Mouse (Mus musculus): ENCODE results near the gene Bicd2. TPM values are rescaled to one million over a fixed set of nuclear protein-coding genes. Genes with fewer than 3 reads are reported as not detected.
A peak's percentile ranks its signal among the peaks of the same experiment; 100 is the strongest.

The Bicd2 gene
- polyA plus RNA-seq, 1 experiment from 2014 or later: 59.8 TPM

DNA sequence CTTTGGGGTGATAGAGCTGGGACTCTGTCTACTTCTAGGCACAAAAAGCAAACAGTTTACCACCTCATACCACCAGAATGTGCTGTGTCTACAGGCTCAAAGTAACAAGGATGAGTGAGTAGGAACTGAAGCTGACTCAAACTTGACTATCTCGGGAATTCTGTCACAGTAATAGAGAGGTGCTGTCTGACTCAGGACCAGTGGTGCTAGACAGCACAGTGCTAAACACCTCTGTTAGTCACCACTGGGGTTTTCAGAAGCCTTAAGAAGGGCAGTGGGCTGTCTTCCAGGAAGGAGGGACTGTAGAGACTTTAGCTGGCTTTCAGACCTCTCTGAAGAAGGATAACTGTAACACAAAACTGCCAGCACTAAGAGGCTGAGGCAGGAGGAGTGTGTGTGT is 55.4 kb downstream of the Bicd2 start:
- Histone ChIP-seq H3K27ac (ENCODE audit: low read length) (no peak overlapping the region), H3K9me3 (replicated peaks; ENCODE audit: control insufficient read depth, low read length) (no peaks in the 10 kb centered on the region), H3K27me3 (ENCODE audit: control insufficient read depth, insufficient read depth, low read length) (no peaks in the 10 kb centered on the region), H3K4me1 (ENCODE audit: control insufficient read depth, insufficient read depth, low read length) (peaks cover 4% of the 10 kb centered on the region), H3K4me2 (ENCODE audit: low read depth, low read length) (no peak overlapping the region), H3K36me3 (ENCODE audit: control insufficient read depth, insufficient read depth) (no peaks in the 10 kb centered on the region), H3K4me3 (ENCODE audit: low read length) (no peak overlapping the region), H3K9ac (ENCODE audit: low read length) (no peak overlapping the region)
- no peak for ATAC-seq (replicated peaks; ENCODE audit: extremely low read depth, insufficient read depth, low FRiP score)
- WGBS: 45% methylated on average over 1 of the region's 1 CpGs

DNA sequence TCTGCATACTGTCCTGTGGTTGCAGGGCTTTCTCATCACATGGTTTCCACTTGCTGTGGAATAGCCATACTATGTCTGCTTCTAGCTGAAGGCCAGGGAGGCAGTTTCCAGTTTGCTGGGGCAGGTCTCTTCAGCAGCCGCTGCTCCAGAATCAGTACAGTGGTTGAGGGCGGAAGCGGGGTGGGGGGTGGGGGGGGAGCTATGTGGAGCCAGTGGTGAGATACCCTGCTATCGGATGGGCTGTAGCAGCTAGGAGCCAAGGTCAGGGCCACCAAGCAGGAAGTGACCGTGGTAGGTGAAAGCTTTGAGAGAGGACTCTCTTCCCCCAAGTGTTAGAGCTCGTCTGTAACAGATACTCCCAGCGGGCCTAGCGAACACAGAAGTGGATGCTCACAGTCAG is 56.8 kb downstream of the Bicd2 start:
- no peak overlapping the region for H3K4me2 ChIP-seq (ENCODE audit: low read depth, low read length)
- H3K9ac ChIP-seq (ENCODE audit: low read length): no peak overlapping the region
- H3K27me3 ChIP-seq (ENCODE audit: control insufficient read depth, insufficient read depth, low read length): no peaks in the 10 kb centered on the region
- no peaks in the 10 kb centered on the region for H3K9me3 ChIP-seq (replicated peaks; ENCODE audit: control insufficient read depth, low read length)
- no peaks in the 10 kb centered on the region for H3K36me3 ChIP-seq (ENCODE audit: control insufficient read depth, insufficient read depth)
- H3K4me1 ChIP-seq (ENCODE audit: control insufficient read depth, insufficient read depth, low read length): peaks cover 4% of the 10 kb centered on the region
- H3K27ac ChIP-seq (ENCODE audit: low read length): no peak overlapping the region
- ATAC-seq (replicated peaks; ENCODE audit: extremely low read depth, insufficient read depth, low FRiP score): no peak
- no peak overlapping the region for H3K4me3 ChIP-seq (ENCODE audit: low read length)
- 69% methylated on average over 8 of the region's 8 CpGs for WGBS

DNA sequence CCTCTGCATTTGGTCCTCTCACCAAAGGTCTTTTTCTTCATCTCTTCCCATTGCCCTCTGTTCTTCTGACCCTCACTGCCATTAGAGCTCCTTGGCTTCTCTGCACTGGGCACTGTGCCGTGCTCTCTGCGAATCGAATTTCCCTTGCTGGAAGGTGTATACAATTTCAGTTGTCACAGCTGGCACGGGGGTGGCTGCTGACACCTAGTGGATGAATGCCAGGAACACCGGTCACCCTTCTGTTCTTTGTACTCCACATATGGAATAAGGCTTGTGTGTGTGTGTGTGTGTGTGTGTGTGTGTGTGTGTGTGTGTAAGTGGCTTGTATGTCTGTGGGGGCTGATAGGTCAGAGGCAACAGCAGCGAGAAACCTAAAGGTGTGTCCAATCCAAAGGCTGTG is 58.8 kb downstream of the Bicd2 start:
- H3K9me3 ChIP-seq (replicated peaks; ENCODE audit: control insufficient read depth, low read length): no peaks in the 10 kb centered on the region
- H3K27me3 ChIP-seq (ENCODE audit: control insufficient read depth, insufficient read depth, low read length): no peaks in the 10 kb centered on the region
- H3K9ac ChIP-seq (ENCODE audit: low read length): no peak overlapping the region
- H3K36me3 ChIP-seq (ENCODE audit: control insufficient read depth, insufficient read depth): no peaks in the 10 kb centered on the region
- H3K4me3 ChIP-seq (ENCODE audit: low read length): no peak overlapping the region
- WGBS: 28% methylated on average over 6 of the region's 6 CpGs
- peaks cover 4% of the 10 kb centered on the region for H3K4me1 ChIP-seq (ENCODE audit: control insufficient read depth, insufficient read depth, low read length)
- peak overlapping the region; percentile 56; the same call in 1 of the 2 replicates for H3K27ac ChIP-seq (ENCODE audit: low read length)
- ATAC-seq (replicated peaks; ENCODE audit: extremely low read depth, insufficient read depth, low FRiP score): peak; percentile 82
- no peak overlapping the region for H3K4me2 ChIP-seq (ENCODE audit: low read depth, low read length)

- ATAC-seq (replicated peaks; ENCODE audit: extremely low read depth, insufficient read depth, low FRiP score): no peak
- no peak overlapping the region for H3K4me2 ChIP-seq (ENCODE audit: low read depth, low read length)
- H3K27me3 ChIP-seq (ENCODE audit: control insufficient read depth, insufficient read depth, low read length): no peaks in the 10 kb centered on the region
- H3K9me3 ChIP-seq (replicated peaks; ENCODE audit: control insufficient read depth, low read length): no peaks in the 10 kb centered on the region
- no peaks in the 10 kb centered on the region for H3K36me3 ChIP-seq (ENCODE audit: control insufficient read depth, insufficient read depth)
- 74% methylated on average over 2 of the region's 2 CpGs for WGBS
- no peak overlapping the region for H3K27ac ChIP-seq (ENCODE audit: low read length)
- no peak overlapping the region for H3K4me3 ChIP-seq (ENCODE audit: low read length)
- peaks cover 4% of the 10 kb centered on the region for H3K4me1 ChIP-seq (ENCODE audit: control insufficient read depth, insufficient read depth, low read length)
- H3K9ac ChIP-seq (ENCODE audit: low read length): no peak overlapping the region
Observed at GRCm38 (mm10) chr13:49402628-49403027, 61.2 kb downstream of the Bicd2 start.

DNA sequence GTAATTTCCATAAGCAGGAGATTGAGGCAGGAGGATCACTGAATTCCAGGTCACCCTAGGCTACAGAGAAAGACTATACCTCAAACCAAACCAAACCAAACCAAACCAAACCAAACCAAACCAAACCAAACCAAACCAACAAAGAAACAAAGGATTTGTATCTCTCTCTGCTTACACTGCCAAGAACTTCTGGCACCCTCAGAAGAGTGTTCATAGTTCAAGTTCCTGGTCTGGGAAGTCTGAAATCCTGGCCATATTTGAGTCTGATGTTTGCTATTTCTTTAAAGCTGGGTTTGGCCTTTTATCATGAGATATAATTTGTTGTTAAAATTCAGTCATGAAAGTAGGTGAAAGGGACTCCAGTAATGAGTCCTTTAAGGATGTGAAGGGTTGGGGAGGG is 66.4 kb downstream of the Bicd2 start:
- no peak overlapping the region for H3K4me3 ChIP-seq (ENCODE audit: low read length)
- no peaks in the 10 kb centered on the region for H3K9me3 ChIP-seq (replicated peaks; ENCODE audit: control insufficient read depth, low read length)
- H3K4me1 ChIP-seq (ENCODE audit: control insufficient read depth, insufficient read depth, low read length): no peaks in the 10 kb centered on the region
- no peaks in the 10 kb centered on the region for H3K27me3 ChIP-seq (ENCODE audit: control insufficient read depth, insufficient read depth, low read length)
- no peak overlapping the region for H3K9ac ChIP-seq (ENCODE audit: low read length)
- ATAC-seq (replicated peaks; ENCODE audit: extremely low read depth, insufficient read depth, low FRiP score): no peak
- H3K27ac ChIP-seq (ENCODE audit: low read length): no peak overlapping the region
- H3K36me3 ChIP-seq (ENCODE audit: control insufficient read depth, insufficient read depth): no peaks in the 10 kb centered on the region
- no peak overlapping the region for H3K4me2 ChIP-seq (ENCODE audit: low read depth, low read length)

DNA sequence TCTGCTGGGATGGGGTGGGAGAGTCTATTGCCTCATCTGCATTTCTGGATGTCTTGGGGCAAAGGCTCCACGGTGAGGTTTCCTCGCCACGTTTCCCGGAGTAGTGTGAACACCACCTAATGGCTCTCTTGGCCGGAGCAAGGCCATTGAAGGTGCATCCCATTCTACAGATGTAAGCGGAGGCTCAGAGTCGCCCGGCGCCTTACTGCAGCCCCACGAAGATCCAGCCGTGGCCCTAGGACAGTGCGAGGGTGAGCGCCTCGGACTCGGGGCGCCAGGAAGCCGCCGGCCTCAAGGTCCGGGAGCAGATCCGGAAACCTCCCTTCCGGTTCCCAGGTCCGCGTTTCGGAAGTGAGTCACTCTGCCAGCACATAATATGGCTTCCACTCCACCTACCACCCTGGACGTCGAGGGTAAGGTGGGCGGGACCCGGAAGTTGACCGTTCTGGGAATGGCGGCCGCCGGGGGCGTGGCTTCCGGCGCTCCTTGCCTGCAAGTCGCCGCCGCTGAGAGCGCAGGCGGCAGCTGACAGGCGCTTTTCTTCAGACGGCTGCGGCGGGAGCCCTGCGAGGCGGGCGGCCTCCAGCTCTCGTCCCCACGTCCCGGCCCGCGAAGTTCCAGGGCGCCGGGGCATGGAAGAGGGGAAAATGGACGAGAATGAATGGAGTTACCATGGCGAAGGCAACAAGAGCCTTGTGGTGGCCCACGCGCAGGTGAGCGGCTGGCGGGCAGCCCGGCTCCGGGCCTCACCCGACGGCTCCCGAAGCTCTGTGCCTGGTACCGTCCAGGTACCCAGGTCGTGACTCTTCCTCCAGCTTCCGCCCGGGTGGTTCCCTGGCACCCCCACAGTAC is 79.6 kb downstream of the Bicd2 start, which contains the start of gene Ippk:
Ippk (plus strand) TSS at position 496 of the 852 bp plus-strand sequence.
- Histone ChIP-seq H3K4me1 (ENCODE audit: control insufficient read depth, insufficient read depth, low read length) (peaks cover 20% of the 10 kb centered on the region), H3K9me3 (replicated peaks; ENCODE audit: control insufficient read depth, low read length) (no peaks in the 10 kb centered on the region), H3K27me3 (ENCODE audit: control insufficient read depth, insufficient read depth, low read length) (no peaks in the 10 kb centered on the region), H3K4me3 (ENCODE audit: low read length) (peak within 1 kb of the TSS; percentile 84), H3K27ac (ENCODE audit: low read length) (peak within 1 kb of the TSS; percentile 88), H3K9ac (ENCODE audit: low read length) (peak within 1 kb of the TSS; percentile 90), H3K4me2 (ENCODE audit: low read depth, low read length) (peak within 1 kb of the TSS; percentile 92), H3K36me3 (ENCODE audit: control insufficient read depth, insufficient read depth) (no peaks in the 10 kb centered on the region)
- peak; percentile 98 for ATAC-seq (replicated peaks; ENCODE audit: extremely low read depth, insufficient read depth, low FRiP score)
- under 1% methylated on average over 69 of the region's 69 CpGs for WGBS

GRCm38 (mm10) chr13:49421606-49421917 is 80.2 kb downstream of the Bicd2 start:
- no peaks in the 10 kb centered on the region for H3K9me3 ChIP-seq (replicated peaks; ENCODE audit: control insufficient read depth, low read length)
- peak overlapping the region; percentile 90 for H3K9ac ChIP-seq (ENCODE audit: low read length)
- peak overlapping the region; percentile 83 for H3K4me2 ChIP-seq (ENCODE audit: low read depth, low read length)
- no peaks in the 10 kb centered on the region for H3K27me3 ChIP-seq (ENCODE audit: control insufficient read depth, insufficient read depth, low read length)
- under 1% methylated on average over 15 of the region's 15 CpGs for WGBS
- peak overlapping the region; percentile 78 for H3K27ac ChIP-seq (ENCODE audit: low read length)
- H3K4me3 ChIP-seq (ENCODE audit: low read length): peak overlapping the region; percentile 84
- H3K36me3 ChIP-seq (ENCODE audit: control insufficient read depth, insufficient read depth): no peaks in the 10 kb centered on the region
- peaks cover 20% of the 10 kb centered on the region for H3K4me1 ChIP-seq (ENCODE audit: control insufficient read depth, insufficient read depth, low read length)
- ATAC-seq (replicated peaks; ENCODE audit: extremely low read depth, insufficient read depth, low FRiP score): peak; percentile 31; the same call in 1 of the 2 replicates

GRCm38 (mm10) chr13:49421959-49422358 is 80.6 kb downstream of the Bicd2 start:
- H3K4me3 ChIP-seq (ENCODE audit: low read length): peak overlapping the region; percentile 84
- H3K4me2 ChIP-seq (ENCODE audit: low read depth, low read length): peak overlapping the region; percentile 83
- 23% methylated on average over 4 of the region's 4 CpGs for WGBS
- H3K4me1 ChIP-seq (ENCODE audit: control insufficient read depth, insufficient read depth, low read length): peaks cover 20% of the 10 kb centered on the region
- ATAC-seq (replicated peaks; ENCODE audit: extremely low read depth, insufficient read depth, low FRiP score): no peak
- H3K9me3 ChIP-seq (replicated peaks; ENCODE audit: control insufficient read depth, low read length): no peaks in the 10 kb centered on the region
- no peak overlapping the region for H3K27ac ChIP-seq (ENCODE audit: low read length)
- no peaks in the 10 kb centered on the region for H3K27me3 ChIP-seq (ENCODE audit: control insufficient read depth, insufficient read depth, low read length)
- no peaks in the 10 kb centered on the region for H3K36me3 ChIP-seq (ENCODE audit: control insufficient read depth, insufficient read depth)
- peak overlapping the region; percentile 90 for H3K9ac ChIP-seq (ENCODE audit: low read length)

- Histone ChIP-seq H3K9ac (ENCODE audit: low read length) (no peak overlapping the region), H3K36me3 (ENCODE audit: control insufficient read depth, insufficient read depth) (no peaks in the 10 kb centered on the region), H3K27me3 (ENCODE audit: control insufficient read depth, insufficient read depth, low read length) (no peaks in the 10 kb centered on the region), H3K4me2 (ENCODE audit: low read depth, low read length) (no peak overlapping the region), H3K4me3 (ENCODE audit: low read length) (no peak overlapping the region), H3K4me1 (ENCODE audit: control insufficient read depth, insufficient read depth, low read length) (peaks cover 27% of the 10 kb centered on the region), H3K27ac (ENCODE audit: low read length) (no peak overlapping the region), H3K9me3 (replicated peaks; ENCODE audit: control insufficient read depth, low read length) (no peaks in the 10 kb centered on the region)
- ATAC-seq (replicated peaks; ENCODE audit: extremely low read depth, insufficient read depth, low FRiP score): no peak
- 79% methylated on average over 3 of the region's 3 CpGs for WGBS
Observed at GRCm38 (mm10) chr13:49426736-49427135, 85.4 kb downstream of the Bicd2 start.

All from heart, embryonic 16.5 days (tissue).